Mouse (Mus musculus) right cerebral cortex, postnatal 14 days (tissue): ENCODE measurements around the gene Isca2.
A peak's percentile ranks its signal among the peaks of the same experiment; 100 is the strongest.

Source experiments
- DNase-seq: peaks from one replicate; pipeline ENCODE4 v3.0.0; 2022

The Isca2 gene

GRCm38 (mm10) chr12:84774376-84774775 lies 1.3 kb downstream of the Isca2 start:
- no peak for DNase-seq

- no peak for DNase-seq
Measured at GRCm38 (mm10) chr12:84776229-84776628, 3.2 kb downstream of the Isca2 start.

- DNase-seq = peak; percentile 91
Measured at GRCm38 (mm10) chr12:84784604-84785381, 11.7 kb downstream of the Isca2 start.

- DNase-seq = no peak
Measured at GRCm38 (mm10) chr12:84786091-84786490, 13.0 kb downstream of the Isca2 start.

GRCm38 (mm10) chr12:84790853-84791252 lies 17.8 kb downstream of the Isca2 start:
- DNase-seq = no peak

GRCm38 (mm10) chr12:84792629-84793028 lies 19.6 kb downstream of the Isca2 start:
- DNase-seq = no peak

- DNase-seq = no peak
Measured at GRCm38 (mm10) chr12:84794647-84795046, 21.6 kb downstream of the Isca2 start.

- no peak for DNase-seq
Measured at GRCm38 (mm10) chr12:84799086-84799485, 26.0 kb downstream of the Isca2 start.

GRCm38 (mm10) chr12:84800419-84800818 lies 27.4 kb downstream of the Isca2 start:
- DNase-seq = no peak

GRCm38 (mm10) chr12:84801532-84802110 lies 28.6 kb downstream of the Isca2 start:
- no peak for DNase-seq

GRCm38 (mm10) chr12:84802625-84803024 lies 29.6 kb downstream of the Isca2 start:
- no peak for DNase-seq

- DNase-seq = no peak
Measured at GRCm38 (mm10) chr12:84805228-84805842, 32.3 kb downstream of the Isca2 start.

- DNase-seq = no peak
Measured at GRCm38 (mm10) chr12:84806010-84806409, 33.0 kb downstream of the Isca2 start.

GRCm38 (mm10) chr12:84806726-84807125 lies 33.7 kb downstream of the Isca2 start:
- no peak for DNase-seq

- no peak for DNase-seq
Measured at GRCm38 (mm10) chr12:84807351-84807750, 34.3 kb downstream of the Isca2 start.

- no peak for DNase-seq
Measured at GRCm38 (mm10) chr12:84809033-84809432, 36.0 kb downstream of the Isca2 start.

GRCm38 (mm10) chr12:84810810-84811209 lies 37.8 kb downstream of the Isca2 start:
- no peak for DNase-seq

GRCm38 (mm10) chr12:84811510-84811909 lies 38.5 kb downstream of the Isca2 start:
- DNase-seq = no peak

- no peak for DNase-seq
Measured at GRCm38 (mm10) chr12:84812004-84812403, 39.0 kb downstream of the Isca2 start.

GRCm38 (mm10) chr12:84813773-84814172 lies 40.7 kb downstream of the Isca2 start:
- no peak for DNase-seq

GRCm38 (mm10) chr12:84814663-84815325 lies 41.7 kb downstream of the Isca2 start:
- no peak for DNase-seq

GRCm38 (mm10) chr12:84818496-84818895 lies 45.4 kb downstream of the Isca2 start:
- no peak for DNase-seq
